Mouse (Mus musculus) erythroblast, adult 5-6 weeks (primary cell): ENCODE measurements around the gene Srrm3. TPM values are rescaled to one million over a fixed set of nuclear protein-coding genes. Genes with fewer than 3 reads are reported as not detected.

Source experiments
- ATAC-seq: replicated peaks from 2 replicates; pipeline ENCODE4 v1.8.0; 2016; ENCODE audit warnings: moderate number of reproducible peaks, mild to moderate bottlenecking, moderate TSS enrichment, inconsistent platforms; ENCODE audit not compliant: poor library complexity, low FRiP score, severe bottlenecking
- total RNA-seq, 2 experiments: library from RNA; stranded (forward) in 1 of 2; stranded (reverse) in 1 of 2; fragments of 150-400 nt in 1 of 2; fragments of 200-764, 138-1000 nt in 1 of 2; gene quantifications; 2 replicates each; pipeline versions ENCODE4 v1.2.3 to v1.2.4; 2015 to 2017; ENCODE audit warnings: low replicate concordance in 2 of 2

The Srrm3 gene
- not detected in 2 replicates for total RNA-seq (2015; ENCODE audit: low replicate concordance)
- total RNA-seq (2017; ENCODE audit: low replicate concordance), result not detected in 2 replicates

DNA sequence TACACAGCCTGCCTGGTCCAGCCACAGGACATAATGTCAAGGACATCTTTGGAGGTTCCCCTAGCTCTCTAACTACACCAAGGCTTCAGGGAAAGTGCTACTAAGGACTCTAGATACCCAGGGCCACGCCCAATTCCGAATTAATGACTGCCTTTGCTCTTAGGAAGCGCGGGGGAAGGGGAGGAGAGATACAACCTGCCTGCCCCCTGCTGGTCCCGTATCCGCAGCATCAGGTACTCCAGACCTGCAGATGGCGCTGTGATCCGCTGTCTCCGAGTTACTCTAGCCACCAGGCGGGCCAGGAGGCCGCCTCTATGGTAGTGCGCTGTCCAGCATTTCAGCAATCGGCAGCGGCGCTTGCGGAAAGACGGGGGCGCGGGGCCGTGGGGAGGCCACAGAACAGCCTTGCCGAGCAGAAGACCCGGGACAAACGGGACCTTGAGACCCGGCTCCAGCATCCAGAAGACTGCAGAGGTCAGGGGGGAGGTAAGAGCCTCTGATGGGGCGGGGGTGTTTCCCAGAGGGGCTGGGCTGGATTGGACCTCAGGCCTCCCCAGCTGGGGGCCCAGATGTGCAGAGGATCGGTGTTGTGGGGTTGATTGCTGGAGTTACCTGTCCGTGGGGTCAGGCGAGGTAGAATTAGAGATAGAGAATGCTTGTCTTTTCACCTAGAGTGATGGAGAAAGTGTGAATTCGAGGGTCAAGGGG, at the start of gene Srrm3:
Gene Srrm3, plus strand, starts transcription at position 336 of the 708 bp plus-strand sequence.
- ATAC-seq, result peak; percentile 71

DNA sequence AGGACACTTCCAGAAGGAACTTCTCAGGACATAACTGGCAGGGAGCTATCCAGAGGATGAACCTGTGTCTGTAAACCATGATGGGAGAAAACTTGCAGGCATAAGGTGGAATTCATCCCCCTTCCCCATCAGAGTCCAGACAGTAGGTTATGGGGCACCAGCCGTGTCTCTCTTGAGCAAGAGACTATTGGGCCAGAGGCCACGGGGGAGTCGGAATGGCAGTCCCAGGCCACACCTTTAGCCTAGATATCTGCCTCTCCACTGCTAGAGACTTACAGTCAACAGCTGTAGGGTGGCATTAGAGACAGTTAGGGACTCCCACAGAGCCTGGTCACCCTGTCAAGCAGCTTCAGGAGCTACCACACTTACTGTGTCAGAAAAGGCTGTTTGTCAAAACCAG, 44.8 kb upstream of the Srrm3 start:
- ATAC-seq, result no peak

DNA sequence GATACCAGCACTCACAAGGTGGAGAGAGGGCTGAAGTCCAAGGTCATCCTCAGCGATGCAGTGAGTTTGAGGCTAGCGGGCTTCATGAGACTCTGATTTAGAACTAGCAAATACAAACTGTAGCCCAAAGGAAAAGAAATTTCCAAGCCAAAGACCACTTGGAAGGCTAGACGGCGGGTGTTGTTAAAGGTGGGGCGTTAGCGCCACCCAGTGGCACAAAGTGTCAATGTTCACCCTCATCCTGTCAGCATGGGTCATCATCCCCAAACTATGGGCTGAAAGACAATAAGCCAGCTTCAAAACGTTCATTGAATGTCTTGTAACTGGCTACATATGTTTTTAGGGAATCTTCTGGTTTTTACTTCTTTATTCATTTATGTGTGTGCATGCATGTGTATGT, 43.2 kb upstream of the Srrm3 start:
- peak; percentile 54; the same call in 1 of the 2 replicates for ATAC-seq

DNA sequence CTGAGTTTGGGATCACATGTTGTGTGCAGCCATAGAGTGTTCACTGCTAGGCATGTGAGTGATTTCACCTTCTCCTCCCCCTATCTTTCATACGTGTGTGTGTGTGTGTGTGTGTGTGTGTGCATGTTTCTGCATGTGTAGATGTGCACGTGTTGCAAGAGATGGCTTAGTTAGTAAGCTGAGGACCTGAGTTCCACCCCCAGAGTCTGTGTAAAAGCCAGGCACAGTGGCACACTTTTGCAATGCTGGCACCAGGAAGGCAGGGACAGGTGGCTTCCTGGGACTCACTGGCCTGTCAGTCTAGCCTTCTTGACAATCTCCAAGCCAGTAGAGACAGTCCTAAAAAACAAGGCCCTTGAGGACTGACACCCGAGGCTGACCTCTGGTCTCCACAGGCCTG, 41.7 kb upstream of the Srrm3 start:
- ATAC-seq, result no peak

DNA sequence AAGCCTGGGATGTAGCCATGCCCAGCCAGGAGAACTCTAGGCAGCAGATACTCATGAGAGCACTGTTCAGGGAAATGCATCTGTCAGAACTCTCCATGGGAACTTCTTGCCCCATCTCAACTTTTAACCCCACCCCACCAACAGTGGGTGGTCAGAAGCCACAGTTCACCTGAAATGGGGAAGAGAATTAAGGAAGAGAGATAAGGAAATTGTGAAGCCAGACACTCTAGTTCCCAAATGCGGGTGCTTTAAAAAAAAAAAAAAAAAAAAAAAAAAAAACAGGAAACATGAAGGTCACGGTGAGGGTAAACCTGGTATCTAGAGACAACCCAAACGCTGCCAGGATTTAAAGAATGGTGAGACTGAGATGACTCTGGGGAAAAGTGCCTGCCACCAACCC, 34.2 kb upstream of the Srrm3 start:
- ATAC-seq, result no peak

DNA sequence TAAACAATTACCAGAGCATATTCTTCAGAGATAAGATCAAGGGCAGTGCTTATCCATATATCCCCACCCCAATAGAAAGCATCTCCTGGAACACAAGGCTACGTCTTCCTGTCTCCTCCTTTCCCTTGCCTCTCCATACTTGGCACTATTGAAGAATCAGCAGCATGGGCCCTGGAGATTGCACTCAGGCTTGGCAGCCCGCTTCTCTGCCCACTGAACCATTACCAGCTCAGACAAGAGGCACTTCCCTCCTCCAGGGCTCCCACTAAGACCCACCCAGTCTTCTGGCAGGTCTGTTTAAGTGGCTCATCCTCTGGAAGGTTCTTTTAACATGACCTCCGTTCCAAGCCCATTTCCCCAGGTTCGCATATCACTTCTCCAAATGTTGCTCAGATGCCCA, 30.1 kb upstream of the Srrm3 start:
- no peak for ATAC-seq

DNA sequence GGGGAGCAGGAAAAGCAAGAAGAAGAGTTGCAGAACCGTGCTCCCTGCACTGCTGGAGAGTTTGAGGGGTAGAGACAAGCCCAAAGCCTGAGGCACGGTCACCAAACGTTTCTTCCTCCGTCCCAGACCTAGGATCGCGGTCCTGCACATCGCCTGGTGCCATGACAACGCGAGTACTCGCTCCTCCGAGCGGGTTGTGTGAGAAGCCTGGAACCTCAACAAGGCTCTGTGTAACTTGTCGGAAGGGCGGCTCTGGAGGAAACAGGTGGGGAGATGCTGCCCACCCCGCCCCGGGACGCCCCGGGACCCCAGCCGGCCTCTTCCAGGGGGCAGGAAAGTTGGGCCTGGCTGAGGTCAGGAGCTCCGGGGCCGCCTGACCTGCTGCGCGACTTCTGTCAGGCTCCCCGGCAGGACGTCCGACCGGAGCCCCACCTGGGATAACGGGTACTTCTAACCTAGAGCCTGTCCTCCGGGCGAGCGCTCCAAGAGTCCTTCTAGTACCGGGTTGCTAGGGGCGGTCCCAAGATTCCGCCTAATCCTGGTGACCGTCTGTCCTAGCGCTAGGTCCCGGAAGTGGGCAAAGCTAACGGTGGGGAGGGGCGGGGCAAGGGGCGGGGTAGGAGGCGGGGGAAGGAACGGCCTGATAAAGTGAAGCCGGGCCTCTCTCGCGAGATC, 28.8 kb upstream of the Srrm3 start, which contains the start of gene Styxl1:
Gene Styxl1, minus strand, starts transcription at position 590 of the 675 bp plus-strand sequence.
- ATAC-seq, result peak; percentile 31

DNA sequence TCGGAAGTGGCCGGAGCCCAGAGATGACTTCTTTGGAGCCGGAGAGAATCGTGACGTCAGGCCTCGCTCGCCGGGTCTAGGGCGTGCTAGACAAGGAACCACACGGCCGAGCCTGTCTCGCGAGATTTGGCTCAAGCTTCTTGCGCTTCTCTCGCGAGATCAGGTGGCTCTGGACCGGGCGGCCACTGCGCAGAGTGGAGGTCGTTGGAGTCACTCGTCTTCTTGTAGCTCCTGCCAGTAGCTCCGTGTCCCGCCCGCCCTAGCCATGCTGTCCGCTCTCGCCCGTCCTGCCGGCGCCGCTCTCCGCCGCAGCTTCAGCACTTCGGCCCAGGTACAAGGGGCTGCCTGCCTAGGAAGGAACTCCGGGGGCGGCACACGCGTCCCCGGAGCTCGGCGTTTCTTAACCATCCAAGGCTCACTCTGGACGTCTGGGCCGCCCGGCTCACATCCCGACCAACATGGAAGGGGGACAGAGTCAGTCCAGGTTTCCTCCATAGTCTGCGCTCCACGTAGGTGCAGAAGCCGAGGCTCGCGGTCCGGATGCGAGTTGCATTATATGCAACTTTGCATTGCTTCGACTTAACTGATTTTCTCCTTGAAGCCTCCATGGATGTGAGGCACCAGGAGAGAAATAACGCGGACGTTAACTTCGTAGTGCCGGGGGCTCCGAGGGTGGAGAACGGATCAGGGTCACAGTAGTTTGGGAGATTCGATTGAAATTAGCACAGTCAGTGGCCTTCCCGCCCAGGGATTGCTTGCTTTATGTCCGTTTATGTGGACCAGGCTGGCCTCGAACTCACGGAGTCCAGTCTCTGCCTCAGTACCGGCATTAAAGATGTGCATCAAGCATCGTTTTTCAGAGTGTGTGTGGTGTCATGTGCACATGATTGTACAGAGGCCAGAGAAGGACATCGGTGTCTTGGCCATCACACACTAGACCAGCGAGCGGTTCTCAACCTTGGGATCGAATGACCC, 27.9 kb upstream of the Srrm3 start, which contains the start of gene Mdh2:
Gene Mdh2, plus strand, starts transcription at position 10 of the 975 bp plus-strand sequence.
- ATAC-seq, result peak; percentile 90

DNA sequence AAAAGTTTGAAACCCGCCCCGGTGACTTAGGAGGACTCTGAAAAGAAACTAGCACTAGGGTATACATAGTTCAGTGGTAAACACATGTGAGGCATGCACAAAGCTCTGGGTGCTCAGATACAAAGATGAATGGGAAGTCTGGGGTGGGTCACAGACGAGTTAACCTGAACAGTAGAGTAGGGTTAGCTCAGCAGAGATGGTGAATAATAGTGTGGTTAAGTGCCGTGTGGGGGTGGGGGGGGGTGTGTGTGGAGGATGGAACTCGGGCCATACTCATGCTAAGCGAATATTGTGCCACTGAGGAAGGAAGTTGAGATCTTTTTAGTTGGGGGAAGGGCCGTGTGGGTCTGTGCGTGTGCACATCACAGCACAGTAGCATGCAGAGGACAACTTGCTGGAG, 26.4 kb upstream of the Srrm3 start:
- no peak for ATAC-seq

DNA sequence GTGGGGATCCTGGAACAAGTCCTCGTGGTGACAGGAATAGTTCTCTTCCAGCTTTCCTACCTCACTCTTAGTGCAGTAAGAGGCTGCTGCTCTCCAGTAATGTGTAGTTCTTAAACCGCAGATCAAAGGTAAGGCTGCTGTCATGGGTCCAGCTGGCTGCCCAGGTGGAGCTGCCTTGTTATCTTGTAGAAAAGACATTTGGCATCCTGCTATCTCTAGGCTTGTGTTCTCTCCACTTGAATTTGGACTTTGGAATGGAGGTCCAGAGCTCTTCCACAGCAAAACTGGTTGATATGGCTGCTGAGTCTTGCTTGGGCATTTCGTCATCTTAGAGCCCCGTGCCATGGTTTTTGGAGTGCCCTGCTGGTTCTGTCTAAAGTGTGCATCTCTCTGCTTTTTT, 23.8 kb upstream of the Srrm3 start:
- no peak for ATAC-seq

DNA sequence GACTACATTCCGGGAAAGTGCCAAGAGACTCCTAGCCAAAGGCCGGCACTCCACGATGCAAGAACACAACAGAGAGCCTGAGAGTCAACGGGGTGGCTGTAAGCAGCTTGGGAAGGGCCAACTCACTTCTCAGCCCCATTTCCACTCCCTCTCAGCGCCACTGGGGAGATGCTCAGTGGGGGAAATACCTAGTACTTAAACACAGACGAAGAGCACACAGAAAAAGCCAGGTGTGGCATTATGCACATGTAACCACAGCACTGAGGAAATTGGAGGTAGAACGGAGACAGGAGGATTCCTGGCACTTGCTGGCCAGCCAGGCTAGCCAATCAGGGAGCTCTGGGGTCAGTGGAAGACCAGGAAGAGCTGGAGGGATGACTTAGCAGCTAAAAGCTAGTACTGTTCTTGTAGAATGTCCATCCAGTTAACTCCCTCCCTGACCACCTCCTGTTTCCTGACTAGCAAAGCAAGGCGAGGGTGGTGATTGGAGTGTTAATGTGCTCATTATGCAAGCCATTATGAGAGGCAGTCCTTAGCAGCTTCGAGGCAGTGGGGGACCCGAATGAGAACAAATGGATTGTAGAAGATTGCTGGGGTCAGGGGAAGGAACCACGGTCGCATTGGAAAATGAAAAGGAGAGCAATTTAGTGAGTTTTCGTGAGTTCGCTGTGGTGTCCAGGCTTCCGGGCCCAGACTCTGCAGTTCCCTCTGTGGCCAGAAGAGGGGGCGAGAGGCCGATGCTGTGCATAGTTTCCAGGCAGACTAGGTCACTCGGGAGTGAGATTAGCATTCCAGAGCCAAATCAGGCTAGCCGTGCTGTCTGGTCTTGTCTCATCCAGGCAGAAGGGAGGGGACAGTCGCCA, 12.5 kb upstream of the Srrm3 start:
- ATAC-seq, result peak; percentile 91

DNA sequence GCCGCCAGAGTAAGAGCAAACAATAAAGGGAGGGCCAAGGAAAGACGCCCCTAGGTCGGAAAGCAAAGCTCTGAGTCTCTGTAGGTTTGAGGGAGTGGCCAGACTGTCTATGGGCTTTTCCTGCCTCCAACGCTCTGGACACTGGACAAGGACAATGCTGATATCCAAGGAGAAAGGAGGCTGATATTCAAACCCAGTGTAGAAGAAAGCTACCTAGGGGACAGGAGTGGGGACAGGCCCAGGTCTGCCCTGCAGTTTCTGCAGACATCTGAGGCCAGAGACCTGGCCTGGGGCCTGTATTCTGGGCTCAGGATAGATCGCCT, 11.9 kb upstream of the Srrm3 start:
- ATAC-seq, result no peak

DNA sequence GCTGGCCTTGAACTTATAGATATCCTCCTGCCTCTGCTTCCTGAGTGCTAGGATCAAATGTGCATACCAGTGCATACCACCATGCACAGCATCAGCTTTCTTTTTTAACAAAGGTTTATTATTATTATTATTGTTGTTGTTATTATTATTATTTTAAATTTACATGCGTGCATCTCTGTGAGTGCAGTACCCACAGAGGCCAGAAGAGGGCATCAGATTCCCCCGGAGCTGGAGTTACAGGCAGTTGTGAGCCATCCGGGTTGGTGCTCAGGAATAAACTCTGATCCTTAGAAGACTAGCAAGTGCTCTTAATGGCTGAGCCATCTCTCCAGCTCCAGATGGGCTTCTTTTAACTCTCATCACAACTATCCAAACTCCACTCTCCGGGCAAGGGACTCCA, 6.9 kb upstream of the Srrm3 start:
- ATAC-seq, result no peak

DNA sequence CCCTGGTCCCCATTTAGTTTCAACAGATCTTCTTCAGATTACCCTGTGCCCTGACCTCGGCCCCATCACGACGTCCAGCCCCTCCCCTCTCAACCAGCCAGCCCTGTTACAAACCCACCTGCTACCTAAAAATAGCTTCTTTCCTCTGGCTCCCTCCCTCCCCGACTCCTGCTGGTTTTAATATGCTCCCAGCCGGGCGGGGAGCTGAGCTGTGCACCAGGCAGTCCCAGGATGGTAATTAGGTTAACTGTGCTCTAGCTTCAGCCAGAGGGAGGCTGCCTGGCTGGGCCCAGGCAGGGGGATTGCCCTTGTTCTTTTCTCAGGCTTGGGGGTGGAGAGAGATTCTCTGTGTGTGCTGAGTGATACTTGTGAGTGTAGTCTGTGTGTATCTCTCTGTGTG, 5.8 kb upstream of the Srrm3 start:
- ATAC-seq, result no peak

DNA sequence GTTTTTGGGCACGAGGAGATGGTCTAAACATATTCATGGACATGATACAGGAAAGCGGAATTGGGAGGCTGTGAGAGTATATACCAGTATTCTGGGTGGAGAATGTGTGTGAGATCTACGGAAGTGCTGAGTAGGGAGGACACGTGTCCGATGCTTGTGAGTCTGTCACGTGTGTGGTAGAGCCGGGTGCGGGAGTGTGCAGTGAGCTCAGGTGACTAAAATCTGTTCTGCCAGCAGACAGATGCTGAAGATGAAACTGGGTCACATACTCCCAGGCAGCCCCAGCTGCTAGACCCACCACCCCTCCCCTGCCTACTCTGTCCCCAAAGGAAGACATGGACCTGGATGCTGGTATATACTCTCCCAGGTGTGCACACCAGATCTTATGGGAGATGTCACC, 4.0 kb upstream of the Srrm3 start:
- no peak for ATAC-seq

DNA sequence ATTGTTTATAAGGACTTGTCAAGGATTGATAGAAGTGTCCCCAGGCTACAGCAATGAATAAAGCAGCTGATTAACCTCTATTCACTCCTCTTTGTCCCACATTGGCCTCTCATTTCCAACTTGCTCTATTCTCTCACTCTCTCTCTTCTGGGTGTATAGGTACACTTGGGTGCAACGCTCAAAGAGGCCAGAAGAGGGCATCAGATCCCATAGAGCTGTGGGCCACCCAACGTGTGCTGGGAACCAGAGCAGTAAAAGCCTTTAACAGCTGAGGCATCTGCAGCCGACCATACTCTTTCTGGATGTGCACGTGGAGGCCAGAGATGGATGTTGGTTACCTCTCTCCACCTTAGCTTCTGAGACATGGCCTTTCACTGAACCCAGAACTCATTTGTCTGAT, 3.6 kb upstream of the Srrm3 start:
- ATAC-seq, result no peak

DNA sequence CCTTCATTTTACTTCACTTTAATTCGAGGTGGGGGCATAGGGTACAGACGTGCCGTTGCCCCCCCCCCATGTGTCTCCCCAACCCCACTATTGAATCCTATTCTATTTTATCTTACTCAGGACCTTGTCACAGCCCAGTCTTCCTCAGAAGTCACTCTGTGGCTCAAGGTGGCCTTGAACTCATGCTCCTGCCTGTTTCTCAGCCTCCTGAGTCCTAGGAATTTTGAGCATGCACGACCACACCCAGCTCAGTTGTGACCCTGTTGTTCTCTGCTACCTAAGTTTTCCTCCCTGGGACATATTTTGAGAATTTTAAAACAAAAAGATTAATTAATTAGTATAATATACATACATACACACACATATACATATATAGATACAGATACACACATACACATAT, 3.0 kb upstream of the Srrm3 start:
- no peak for ATAC-seq

DNA sequence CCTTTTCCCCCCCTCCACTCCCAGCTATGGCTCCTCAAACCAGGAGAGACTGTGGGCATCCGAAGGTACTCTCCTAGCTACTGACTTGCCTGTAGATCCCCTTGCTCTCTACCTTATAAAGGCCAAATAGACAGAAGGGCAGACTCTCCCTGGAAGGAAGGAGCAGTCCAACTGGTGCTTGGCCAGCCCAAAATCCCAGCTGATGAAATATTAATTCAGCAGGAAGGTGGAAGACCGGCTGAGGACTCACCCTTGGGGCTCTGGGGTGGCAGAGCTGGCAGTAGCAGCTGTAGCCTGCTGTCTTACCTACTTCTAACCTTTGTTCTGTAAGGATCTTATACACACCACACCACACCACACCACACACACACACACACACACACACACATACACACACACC, 2.0 kb upstream of the Srrm3 start:
- ATAC-seq, result no peak

DNA sequence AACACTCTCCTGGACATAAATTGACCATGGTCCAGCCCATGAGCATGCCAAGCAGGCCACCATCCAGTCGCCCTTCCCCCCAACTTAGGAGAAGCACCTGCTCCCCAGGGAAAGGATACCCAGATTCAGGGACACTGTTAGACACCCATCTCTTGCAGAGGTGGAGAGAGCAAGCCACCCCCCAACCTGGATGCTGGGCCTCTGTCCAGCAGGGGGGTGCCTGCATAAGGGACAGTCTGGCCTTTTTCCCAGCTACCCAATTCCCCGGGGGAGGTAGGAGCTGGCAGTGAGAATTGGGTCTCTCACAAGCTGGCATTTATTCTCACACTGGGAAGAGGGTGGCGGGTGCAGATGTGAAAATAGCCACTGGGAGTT, 560 bp downstream of the Srrm3 start:
- no peak for ATAC-seq

DNA sequence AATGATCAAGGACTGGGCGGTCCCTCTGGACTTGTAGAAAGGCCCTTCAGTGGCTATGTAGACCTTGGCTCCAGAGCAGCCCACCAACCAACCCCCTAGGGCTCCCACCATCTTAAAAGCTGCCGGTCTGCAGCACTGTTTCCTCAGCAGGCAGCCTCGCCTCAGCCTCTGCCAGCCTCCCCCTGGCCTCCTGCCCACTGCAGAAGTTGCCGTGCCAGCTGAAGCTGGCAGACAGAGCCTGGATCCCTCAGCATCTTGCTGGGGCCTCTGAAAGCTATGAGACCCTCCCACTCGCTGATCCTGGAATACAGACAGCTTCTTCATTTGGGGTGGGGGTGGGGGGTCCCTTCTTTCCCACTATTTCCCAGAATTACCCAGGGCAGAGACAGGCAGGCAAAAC, 6.3 kb downstream of the Srrm3 start:
- no peak for ATAC-seq
